Mouse (Mus musculus) adrenal gland, postnatal 0 days (tissue): ENCODE results near the gene Olfr1350. TPM values are rescaled to one million over a fixed set of nuclear protein-coding genes. Genes with fewer than 3 reads are reported as not detected.

Experiments
- polyA plus RNA-seq: library from polyadenylated mRNA; unstranded; fragments of >200 nt; fragmentation: Nextera tagmentation; extraction: Ambion mirVana; gene quantifications from 2 replicates; pipeline ENCODE4 v1.2.1, GENCODE M21; 2015

Gene Olfr1350
- polyA plus RNA-seq, result not detected in 2 replicates

DNA sequence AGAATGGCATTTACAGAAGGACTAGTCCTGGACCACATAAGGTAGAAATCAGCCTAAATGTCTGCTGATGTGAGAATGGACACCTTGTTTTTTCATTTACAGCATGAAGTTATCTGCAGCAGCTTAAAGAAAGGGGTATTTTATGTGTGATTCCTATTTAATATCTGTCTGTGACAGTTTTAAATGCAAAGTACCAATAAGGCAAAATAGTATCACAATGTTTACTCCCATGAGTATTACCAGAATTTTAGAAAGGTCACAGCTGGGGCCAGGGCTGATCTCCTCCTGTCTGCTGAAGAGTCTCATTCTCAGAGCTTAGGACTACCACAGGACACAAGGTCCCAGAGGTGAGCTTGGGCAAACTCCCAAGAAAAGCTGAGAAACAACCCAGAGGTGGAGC, at the start of gene Olfr1350:
Gene Olfr1350 (plus strand): TSS at position 301 of the 400 bp plus-strand sequence.

DNA sequence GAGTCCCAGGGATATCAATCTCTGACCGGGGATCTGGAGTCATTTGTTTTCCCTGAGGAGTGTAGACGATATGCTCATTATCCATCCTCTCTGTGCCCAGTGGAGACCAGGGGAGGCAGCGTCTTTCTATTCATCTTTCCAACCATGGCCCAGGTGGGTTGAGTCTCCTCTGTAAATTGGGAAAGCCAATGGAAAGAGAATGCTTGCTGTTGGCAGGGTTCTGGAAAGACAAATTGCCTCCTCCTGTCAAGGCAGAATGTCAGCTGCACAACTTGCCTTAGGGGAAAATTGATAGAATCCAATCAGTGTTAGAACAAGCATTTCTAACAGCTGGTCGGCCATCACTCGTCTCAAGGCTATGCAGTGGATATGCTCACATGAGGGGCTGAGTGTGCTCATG, 41.8 kb upstream of the Olfr1350 start, which contains the start of gene Olfr1349:
Gene Olfr1349 (minus strand): TSS at position 101 of the 400 bp plus-strand sequence.

Other genes starting within 250 kb of the Olfr1350 start
- gene Zfp583, start 233.6 kb upstream of the Olfr1350 start, polyA plus RNA-seq, result 5.2 and 6.6 TPM in 2 replicates
- 1.5 and 2.0 TPM in 2 replicates for gene Gm3854, start 221.1 kb upstream of the Olfr1350 start, polyA plus RNA-seq
- gene Zfp78, start 201.6 kb upstream of the Olfr1350 start, polyA plus RNA-seq, result 2.1 and 2.7 TPM in 2 replicates
- 6.5 and 6.9 TPM in 2 replicates for gene Zfp28, start 181.5 kb upstream of the Olfr1350 start, polyA plus RNA-seq
- gene Smim17, start 166.1 kb upstream of the Olfr1350 start, polyA plus RNA-seq, result 0.14 and 0.15 TPM in 2 replicates
- not detected in 2 replicates for gene Gm20715, start 154.6 kb upstream of the Olfr1350 start, polyA plus RNA-seq
- 0.08 TPM in 1 of 2 replicates, not detected in the other for gene Olfr1344, start 126.2 kb upstream of the Olfr1350 start, polyA plus RNA-seq
- gene Olfr1336, start 108.7 kb upstream of the Olfr1350 start, polyA plus RNA-seq, result not detected in 2 replicates
- gene Olfr1346, start 97.7 kb upstream of the Olfr1350 start, polyA plus RNA-seq, result not detected in 2 replicates
- not detected in 2 replicates for gene Olfr5, start 77.9 kb upstream of the Olfr1350 start, polyA plus RNA-seq
- gene Olfr1347, start 65.1 kb upstream of the Olfr1350 start, polyA plus RNA-seq, result not detected in 2 replicates
- not detected in 2 replicates for gene Olfr1348, start 56.1 kb upstream of the Olfr1350 start, polyA plus RNA-seq
- gene Olfr1349, start 41.9 kb upstream of the Olfr1350 start, polyA plus RNA-seq, result not detected in 2 replicates
- gene Zim1, start 131.6 kb downstream of the Olfr1350 start, polyA plus RNA-seq, result 4.8 and 7.6 TPM in 2 replicates
- 84.7 and 113 TPM in 2 replicates for gene Peg3, start 165.6 kb downstream of the Olfr1350 start, polyA plus RNA-seq
- 4.4 and 5.6 TPM in 2 replicates for gene Usp29, start 165.7 kb downstream of the Olfr1350 start, polyA plus RNA-seq